Comparison of ENCODE assay signal across 7 mouse cellular contexts in genomic region chr15:12117242-12118092, GRCm38 (mm10). TPM values are rescaled to one million over a fixed set of nuclear protein-coding genes. Genes with fewer than 3 reads are reported as not detected.
DNase-seq lines count a peak whose midpoint lies in the region; ATAC-seq lines count a peak whose summit lies in the region.

Gene Zfr, plus strand, starts transcription at chr15:12117831.

- no peaks in the 10 kb centered on the region for H3K36me3 ChIP-seq in embryonic facial prominence, embryonic 11.5 days (replicated peaks; ENCODE audit: control insufficient read depth, insufficient read depth, low read depth, low read length)
- H3K36me3 ChIP-seq in limb, embryonic 11.5 days (ENCODE audit: control insufficient read depth, insufficient read depth, low read length), result no peaks in the 10 kb centered on the region
- H3K36me3 ChIP-seq in midbrain, embryonic 14.5 days (ENCODE audit: control insufficient read depth, insufficient read depth, low read length), result no peaks in the 10 kb centered on the region

- peak within 1 kb of the TSS; percentile 99 for H3K9ac ChIP-seq in embryonic facial prominence, embryonic 11.5 days (replicated peaks; ENCODE audit: low read length)
- H3K9ac ChIP-seq in limb, embryonic 11.5 days (ENCODE audit: low read length), result peak within 1 kb of the TSS; percentile 92
- peak within 1 kb of the TSS; percentile 93 for H3K9ac ChIP-seq in midbrain, embryonic 14.5 days (replicated peaks; ENCODE audit: low read length)

- peak; percentile 95 for ATAC-seq in embryonic facial prominence, embryonic 11.5 days (replicated peaks; ENCODE audit: insufficient number of reproducible peaks, low FRiP score, low TSS enrichment, low read depth)
- peak; percentile 94 for ATAC-seq in limb, embryonic 11.5 days (ENCODE audit: insufficient number of reproducible peaks, low FRiP score, low TSS enrichment, low read depth)
- peak; percentile 95 for ATAC-seq in midbrain, embryonic 14.5 days (ENCODE audit: low FRiP score, low TSS enrichment)

- no peaks in the 10 kb centered on the region for H3K4me1 ChIP-seq in embryonic facial prominence, embryonic 11.5 days (ENCODE audit: control insufficient read depth, insufficient read depth, low read length)
- H3K4me1 ChIP-seq in limb, embryonic 11.5 days (ENCODE audit: control insufficient read depth, insufficient read depth, low read length), result no peaks in the 10 kb centered on the region
- H3K4me1 ChIP-seq in midbrain, embryonic 14.5 days (ENCODE audit: control insufficient read depth, insufficient read depth, low read length), result peaks cover 4% of the 10 kb centered on the region; the same call in 1 of the 2 replicates

- peak within 1 kb of the TSS; percentile 98 for H3K4me3 ChIP-seq in embryonic facial prominence, embryonic 11.5 days (ENCODE audit: low read depth, low read length)
- peak within 1 kb of the TSS; percentile 61 for H3K4me3 ChIP-seq in limb, embryonic 11.5 days (ENCODE audit: low read depth, low read length)
- peak within 1 kb of the TSS; percentile 95 for H3K4me3 ChIP-seq in midbrain, embryonic 14.5 days (replicated peaks; ENCODE audit: low read depth, low read length)

- H3K27me3 ChIP-seq in embryonic facial prominence, embryonic 11.5 days (ENCODE audit: control insufficient read depth, insufficient read depth, low read length), result no peaks in the 10 kb centered on the region
- H3K27me3 ChIP-seq in limb, embryonic 11.5 days (ENCODE audit: control insufficient read depth, insufficient read depth, low read length), result no peaks in the 10 kb centered on the region
- no peaks in the 10 kb centered on the region for H3K27me3 ChIP-seq in midbrain, embryonic 14.5 days (ENCODE audit: control insufficient read depth, insufficient read depth, low read length)

- DNase-seq in adrenal gland, postnatal 14 days, result peak; percentile 96
- peak; percentile 89 for DNase-seq in embryonic facial prominence, embryonic 11.5 days (ENCODE audit: low spot score)
- peak; percentile 99 for DNase-seq in heart, adult 11 months
- peak; percentile 94 for DNase-seq in kidney, adult 18-20 months
- peak; percentile 90 for DNase-seq in limb, embryonic 11.5 days (ENCODE audit: low spot score)
- DNase-seq in midbrain, embryonic 14.5 days, result peak; percentile 94
- peak; percentile 86 to 88 for DNase-seq in spleen, adult 18-20 months

- under 1% methylated on average over 48 of the region's 59 CpGs for WGBS in embryonic facial prominence, embryonic 11.5 days
- under 1% methylated on average over 41 of the region's 59 CpGs for WGBS in limb, embryonic 11.5 days
- under 1% methylated on average over 59 of the region's 59 CpGs for WGBS in midbrain, embryonic 14.5 days

- peak within 1 kb of the TSS; percentile 85 for H3K27ac ChIP-seq in embryonic facial prominence, embryonic 11.5 days (replicated peaks; ENCODE audit: low read depth, low read length)
- peak within 1 kb of the TSS; percentile 23 for H3K27ac ChIP-seq in limb, embryonic 11.5 days (replicated peaks; ENCODE audit: low read depth, low read length)
- H3K27ac ChIP-seq in midbrain, embryonic 14.5 days (replicated peaks; ENCODE audit: low read depth, low read length), result peak within 1 kb of the TSS; percentile 92

- H3K9me3 ChIP-seq in embryonic facial prominence, embryonic 11.5 days (replicated peaks; ENCODE audit: control insufficient read depth, low read length), result no peaks in the 10 kb centered on the region
- H3K9me3 ChIP-seq in limb, embryonic 11.5 days (ENCODE audit: control insufficient read depth, low read length), result no peaks in the 10 kb centered on the region
- H3K9me3 ChIP-seq in midbrain, embryonic 14.5 days (ENCODE audit: control insufficient read depth, low read length), result no peaks in the 10 kb centered on the region

- peak within 1 kb of the TSS; percentile 67 for H3K4me2 ChIP-seq in embryonic facial prominence, embryonic 11.5 days (ENCODE audit: low read depth, low read length)
- H3K4me2 ChIP-seq in limb, embryonic 11.5 days (ENCODE audit: low read depth, severe bottlenecking), result peak within 1 kb of the TSS; percentile 57
- H3K4me2 ChIP-seq in midbrain, embryonic 14.5 days (ENCODE audit: low read length), result peak within 1 kb of the TSS; percentile 74

RNA-seq across cellular contexts. Expression of gene Zfr, which starts in this region (rescaled TPM):
- total RNA-seq in adrenal gland, postnatal 14 days (2021), result 155 and 170 TPM in 2 replicates
- polyA plus RNA-seq in embryonic facial prominence, embryonic 11.5 days (2014; fragmentation: Nextera tagmentation; extraction: Ambion mirVana), result 112 and 123 TPM in 2 replicates
- polyA plus RNA-seq in limb, embryonic 11.5 days (2014; fragmentation: Nextera tagmentation; extraction: Ambion mirVana), result 128 and 135 TPM in 2 replicates
- 183 and 222 TPM in 2 replicates for polyA plus RNA-seq in midbrain, embryonic 14.5 days (2014; fragmentation: Nextera tagmentation; extraction: Ambion mirVana)

Comparison
In these comparisons a context has a peak if more than half of its experiments do, and no peak if none do; other contexts are left out.
1. Peak in every context shown above with its lines: DNase-seq, ATAC-seq, H3K4me3 ChIP-seq and H3K27ac ChIP-seq.
2. H3K27ac ChIP-seq: peak in every context shown above with its lines; median percentile 92 in midbrain, embryonic 14.5 days; 85 in embryonic facial prominence, embryonic 11.5 days; 23 in limb, embryonic 11.5 days.